Mouse (Mus musculus) lung, postnatal 0 days (tissue): ENCODE data around the gene Pcolce2.

Experiments used
- CTCF ChIP-seq: IDR thresholded peaks from 2 replicates; pipeline ENCODE4 v1.5.1; 2016; ENCODE audit warnings: antibody characterized with exemption, mild to moderate bottlenecking
- EP300 ChIP-seq: IDR thresholded peaks from 2 replicates; pipeline ENCODE4 v1.6.1; 2016; ENCODE audit warnings: antibody characterized with exemption, mild to moderate bottlenecking, control low read depth

- TF ChIP-seq CTCF (no peak), EP300 (no peak)
These were observed 59.2 kb downstream of the Pcolce2 start for GRCm38 (mm10) chr9:95696581-95696980.
